Comparison of ENCODE assay signal across 8 mouse cellular contexts in the genomic region with DNA sequence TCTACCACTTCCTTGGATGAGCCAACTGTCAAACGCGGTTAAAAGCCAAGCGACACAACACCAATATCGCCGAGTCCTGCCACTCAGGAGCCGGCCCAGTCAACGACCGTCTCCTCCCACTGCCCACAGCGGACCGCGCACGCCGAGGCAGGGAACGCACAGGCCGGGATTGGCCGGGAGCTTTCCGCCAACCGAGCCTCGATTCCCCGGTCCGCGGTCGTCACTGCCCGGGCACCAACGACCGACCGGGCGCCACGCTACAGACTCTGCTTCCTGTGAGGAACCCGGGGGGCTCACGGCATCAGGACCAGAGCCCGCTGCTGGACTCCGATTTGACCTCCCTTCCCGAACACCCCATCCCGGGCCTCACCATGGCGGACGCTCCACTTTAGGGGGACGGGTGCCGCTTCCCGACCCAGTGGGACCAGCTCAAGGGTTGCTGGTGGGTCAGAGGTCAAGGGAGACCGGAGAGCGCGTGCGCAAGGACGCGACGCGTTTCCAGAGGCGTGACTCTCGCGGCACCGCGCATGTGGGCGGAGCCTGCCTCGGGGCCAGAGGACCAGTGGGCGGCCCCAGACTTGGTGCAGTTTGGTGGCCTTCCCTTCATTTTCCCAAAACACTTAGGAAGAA. TPM values are rescaled to one million over a fixed set of nuclear protein-coding genes. Genes with fewer than 3 reads are reported as not detected.
DNase-seq lines count a peak whose midpoint lies in the region.

A gene (minus strand): TSS at position 508 of the 630 bp plus-strand sequence.

- H3K4me3 ChIP-seq in megakaryocyte, embryonic 14.5 days (replicated peaks) = peak within 1 kb of the TSS; percentile 93

- H3K9me3 ChIP-seq in megakaryocyte, embryonic 14.5 days = no peaks in the 10 kb centered on the region

- peaks cover 61% of the 10 kb centered on the region for H3K36me3 ChIP-seq in megakaryocyte, embryonic 14.5 days (replicated peaks; ENCODE audit: low read length)

- DNase-seq in WW6 (ENCODE audit: low read depth, low spot score) = peak; percentile 86
- DNase-seq in cerebellum, postnatal 4 days (ENCODE audit: low spot score in 2 of 2) = peak; percentile 73 to 88
- peak; percentile 87 to 92 for DNase-seq in gastrocnemius, adult 8-10 months (ENCODE audit: low spot score in 2 of 2)
- DNase-seq in hindlimb bud, embryonic 11.5 days (ENCODE audit: extremely low spot score, low read depth, low spot score) = peak; percentile 73
- DNase-seq in left cerebral cortex, adult 8-10 months (ENCODE audit: low spot score in 2 of 2) = peak; percentile 81 to 91
- peak; percentile 95 for DNase-seq in right cerebral cortex, postnatal 10 days (ENCODE audit: low spot score in 2 of 2)
- DNase-seq in urinary bladder, postnatal 25 days (ENCODE audit: low spot score) = peak; percentile 89

- H3K4me1 ChIP-seq in megakaryocyte, embryonic 14.5 days = peaks cover 63% of the 10 kb centered on the region

- no peaks in the 10 kb centered on the region for H3K27me3 ChIP-seq in megakaryocyte, embryonic 14.5 days (replicated peaks)

RNA-seq across cellular contexts. Expression of the gene that starts here (rescaled TPM):
- 100 to 1,000 TPM in 3 of 4 experiments, 10 to 100 TPM in 1; 93.3 to 129 (median 113) TPM for total RNA-seq in gastrocnemius, adult 8-10 months (2022)
- 10 to 100 TPM; 79.9 to 99.6 (median 92.2) TPM for total RNA-seq in left cerebral cortex, adult 8-10 months (2022)
- polyA plus RNA-seq in megakaryocyte, embryonic 14.5 days (2012; ENCODE audit: insufficient read depth, low replicate concordance) = 137 and 230 TPM in 2 replicates

Comparison
In these comparisons a context has a peak if more than half of its experiments do, and no peak if none do; other contexts are left out.
1. Peak in every context shown above with its lines: DNase-seq and H3K4me3 ChIP-seq.